Mouse (Mus musculus): ENCODE measurements at regions not wholly inside any gene's neighbourhood (a gene's known extent, or its start where the extent isn't known, plus 50 kb on each side); places are given as distances from the start of the nearest gene placed in this dataset.

GRCm38 (mm10) chr12:12766510-12767304 is 175.0 kb downstream of the Mycn start:
- no peak for DNase-seq (ENCODE audit: low spot score in 2 of 2)

DNA sequence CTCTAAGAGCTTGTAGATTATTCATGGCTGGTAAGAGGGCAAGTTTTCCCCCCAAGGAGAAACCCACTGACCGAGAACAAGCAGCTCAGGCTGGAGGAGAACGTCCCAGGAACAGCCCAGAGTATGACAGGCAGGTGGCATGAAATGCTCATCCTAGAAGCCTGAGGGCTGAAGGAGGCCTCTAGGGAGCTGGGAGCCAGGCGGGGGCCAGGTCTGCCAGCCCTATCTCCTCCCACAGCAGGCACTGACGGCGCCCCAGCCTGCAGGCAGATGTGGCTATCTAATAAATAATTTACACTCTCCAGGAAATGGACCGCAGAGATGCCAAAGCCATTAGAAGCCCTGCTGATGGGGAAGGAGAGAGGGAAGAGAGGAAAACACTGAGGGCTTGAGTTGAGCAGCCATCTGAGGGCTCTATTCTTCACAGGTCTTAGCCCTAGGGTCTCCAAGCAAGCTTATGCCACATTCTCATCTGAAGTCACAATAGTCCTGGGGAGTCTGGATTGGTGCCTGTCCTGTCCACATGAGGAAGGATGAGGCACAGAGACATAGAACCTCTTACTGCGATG is 176.1 kb downstream of the Mycn start:
- DNase-seq (ENCODE audit: low spot score in 2 of 2): no peak

DNA sequence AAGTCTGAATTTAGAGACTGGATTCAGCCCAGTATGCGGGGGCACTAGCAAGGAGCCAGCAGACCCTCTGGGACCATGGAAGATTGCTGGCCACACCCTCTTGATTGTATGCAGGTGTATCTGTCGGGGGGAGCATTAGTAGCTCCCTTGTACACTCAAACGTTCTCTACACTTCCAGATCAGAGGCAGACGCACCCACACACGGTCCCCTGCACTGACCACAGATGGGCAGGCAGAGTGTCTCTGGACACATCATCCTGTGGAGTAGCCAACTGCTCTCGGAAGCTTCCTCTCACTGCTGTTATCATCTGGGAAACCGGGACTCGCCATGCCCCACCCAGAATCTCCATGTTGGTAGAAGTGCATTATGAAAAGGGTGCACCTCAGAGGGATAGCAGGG is 176.7 kb downstream of the Mycn start:
- DNase-seq (ENCODE audit: low spot score in 2 of 2): no peak

GRCm38 (mm10) chr12:12764586-12764985 is 177.1 kb downstream of the Mycn start:
- no peak for DNase-seq (ENCODE audit: low spot score in 2 of 2)

DNA sequence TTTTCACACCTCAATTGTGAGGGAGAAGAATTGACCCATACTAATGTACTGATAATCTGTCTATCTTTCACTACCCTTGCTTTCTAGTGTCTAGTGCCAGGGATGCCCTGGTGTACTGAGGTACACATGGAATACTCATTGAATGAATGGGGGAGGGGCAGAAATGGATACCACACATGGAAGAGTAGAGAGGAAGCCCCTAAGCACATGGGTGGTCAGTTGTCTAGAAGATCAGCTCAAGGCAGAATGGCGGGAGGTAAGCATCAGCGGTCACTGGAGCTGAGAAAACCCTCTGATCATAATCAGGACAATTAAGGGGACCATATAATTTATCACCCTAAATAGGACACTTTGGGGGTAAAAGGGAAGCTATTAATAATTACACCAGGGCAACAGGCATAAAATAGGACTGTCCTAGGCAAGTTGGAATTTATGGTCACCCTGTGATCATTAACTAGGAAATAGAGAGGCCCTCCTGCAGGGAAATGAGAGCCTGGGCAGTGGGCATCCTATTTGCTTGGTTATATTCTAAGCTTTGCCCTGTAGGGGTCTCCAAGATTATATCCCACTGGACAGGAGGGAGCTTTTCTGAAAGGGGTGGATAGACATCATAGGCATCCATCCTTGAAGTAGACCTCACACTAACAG is 185.3 kb downstream of the Mycn start:
- no peak for DNase-seq (ENCODE audit: low spot score in 2 of 2)

DNA sequence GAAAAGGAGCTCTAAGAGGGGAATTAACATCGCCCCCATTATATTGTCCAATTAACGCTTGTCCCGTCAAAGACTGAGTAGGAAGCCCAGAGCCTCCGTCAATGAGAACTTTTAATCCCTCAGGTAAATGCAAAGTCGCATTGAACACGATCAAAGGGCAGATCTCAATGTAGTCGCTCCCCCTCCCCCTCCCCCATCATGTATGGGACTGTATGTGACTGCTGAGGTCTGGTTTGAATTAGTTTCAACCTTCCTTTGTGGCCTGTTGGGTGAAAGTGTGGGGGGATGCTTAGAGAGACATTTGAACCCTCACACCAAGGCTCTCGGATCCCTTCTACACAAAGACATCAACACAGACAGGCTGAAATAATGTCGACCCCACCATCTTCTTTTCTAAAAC is 187.9 kb downstream of the Mycn start:
- DNase-seq (ENCODE audit: low spot score in 2 of 2): no peak

DNA sequence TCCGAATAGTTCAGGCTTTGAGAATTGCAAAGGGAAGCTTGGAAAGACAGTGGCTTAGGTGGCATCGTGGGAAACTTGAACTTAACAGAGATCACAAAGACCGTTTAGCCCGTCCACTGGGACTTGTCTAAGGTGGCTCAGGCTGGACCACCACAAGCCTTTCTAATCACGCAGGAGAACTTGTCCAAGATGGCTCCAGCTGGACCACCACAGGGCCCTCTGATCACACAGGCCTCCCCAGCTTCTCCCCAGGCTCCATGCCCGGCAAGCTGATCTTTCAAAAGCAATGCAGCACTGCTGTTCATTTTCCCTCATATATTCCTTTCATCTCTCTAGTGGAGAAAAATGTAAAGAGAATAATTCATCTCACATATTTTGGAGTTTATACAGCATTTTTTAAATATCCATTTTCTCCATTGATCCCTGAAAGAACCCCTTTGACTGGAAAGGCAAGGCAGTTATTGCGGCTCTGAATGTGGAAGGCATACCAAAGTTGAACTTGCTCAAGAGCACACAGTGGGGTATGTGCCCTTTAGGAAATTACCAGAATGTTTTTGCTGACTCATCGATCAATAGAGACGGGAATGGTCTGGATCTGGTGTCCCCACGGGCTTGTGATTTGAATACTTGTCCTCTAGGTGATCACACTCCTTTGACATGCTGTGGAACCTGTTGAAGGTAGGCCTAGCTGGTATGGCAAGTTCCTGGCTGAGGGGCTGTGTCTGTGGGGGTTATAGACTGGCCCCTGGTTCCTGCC is 189.9 kb downstream of the Mycn start:
- DNase-seq (ENCODE audit: low spot score in 2 of 2): no peak

GRCm38 (mm10) chr12:12749690-12750089 is 192.0 kb downstream of the Mycn start:
- DNase-seq (ENCODE audit: low spot score in 2 of 2): no peak

DNA sequence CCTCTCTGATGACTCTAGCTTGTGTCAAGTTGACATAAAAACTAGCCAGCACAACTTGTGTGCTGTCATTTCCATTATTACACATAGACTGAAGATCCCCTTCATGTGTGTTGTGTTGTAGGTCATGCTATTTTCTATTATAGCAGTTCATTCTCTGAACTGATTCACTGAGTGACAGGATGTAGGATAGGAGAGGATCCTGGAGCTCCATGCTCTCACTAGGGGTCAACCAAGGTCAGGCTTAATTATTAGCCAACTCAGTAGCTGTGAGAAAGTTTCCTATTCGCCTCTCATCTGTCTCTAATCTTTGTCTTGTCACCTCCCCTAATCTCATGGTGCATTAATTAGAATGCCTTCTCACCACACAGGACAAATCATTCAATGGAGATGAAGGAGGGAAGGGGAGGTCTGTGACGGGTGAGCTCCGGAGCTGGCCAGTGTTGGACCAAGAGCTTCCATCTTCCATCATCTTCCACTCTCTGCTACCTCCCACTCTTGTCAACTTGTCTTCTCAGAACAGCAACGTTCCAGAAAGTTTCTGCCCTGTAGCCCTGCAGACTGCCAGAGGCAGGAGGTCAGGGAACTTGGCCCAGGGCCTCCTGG is 194.8 kb downstream of the Mycn start:
- DNase-seq (ENCODE audit: low spot score in 2 of 2): no peak

DNA sequence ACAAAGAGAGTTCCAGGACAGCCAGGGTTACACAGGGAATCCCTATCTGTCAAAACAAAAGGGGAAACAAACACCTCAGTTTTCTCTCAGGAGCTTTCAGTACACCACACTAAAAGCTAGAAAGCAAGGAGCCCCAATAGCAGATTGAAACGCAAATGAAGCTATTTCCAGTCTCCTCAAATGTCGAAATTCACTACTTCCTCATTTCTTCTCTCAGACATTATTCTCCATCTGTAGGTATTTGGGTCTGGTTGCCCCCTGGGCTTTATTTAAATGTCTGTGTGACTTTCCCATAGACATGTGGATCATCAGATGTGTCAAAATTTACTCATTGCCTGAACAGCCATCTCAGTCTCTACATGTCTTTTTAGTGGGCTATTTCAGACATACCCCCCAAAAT is 197.2 kb downstream of the Mycn start:
- no peak for DNase-seq (ENCODE audit: low spot score in 2 of 2)

- no peak for DNase-seq (ENCODE audit: low spot score in 2 of 2)
These were observed 202.9 kb downstream of the Mycn start for GRCm38 (mm10) chr12:12738631-12739331.

DNA sequence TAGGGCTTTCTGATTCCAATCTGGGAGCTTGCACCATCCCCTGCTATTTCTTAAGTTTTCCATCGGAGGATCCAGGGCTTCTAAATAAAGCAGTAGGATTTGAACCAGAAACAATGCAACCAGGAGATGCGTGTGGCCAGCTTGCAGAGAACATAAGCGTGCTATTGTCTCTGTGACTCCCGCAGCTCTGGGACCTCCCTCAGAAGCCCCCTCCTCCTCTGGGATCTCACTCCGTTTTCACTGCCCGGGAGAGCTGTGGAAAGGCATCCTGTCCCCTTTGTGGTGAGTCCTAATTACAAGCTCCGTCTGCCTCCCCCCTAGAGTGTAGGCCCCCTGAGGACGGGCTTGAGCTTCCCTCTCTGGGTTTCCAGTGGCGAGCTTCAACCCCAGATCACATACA is 215.9 kb downstream of the Mycn start:
- DNase-seq (ENCODE audit: low spot score in 2 of 2): no peak

DNA sequence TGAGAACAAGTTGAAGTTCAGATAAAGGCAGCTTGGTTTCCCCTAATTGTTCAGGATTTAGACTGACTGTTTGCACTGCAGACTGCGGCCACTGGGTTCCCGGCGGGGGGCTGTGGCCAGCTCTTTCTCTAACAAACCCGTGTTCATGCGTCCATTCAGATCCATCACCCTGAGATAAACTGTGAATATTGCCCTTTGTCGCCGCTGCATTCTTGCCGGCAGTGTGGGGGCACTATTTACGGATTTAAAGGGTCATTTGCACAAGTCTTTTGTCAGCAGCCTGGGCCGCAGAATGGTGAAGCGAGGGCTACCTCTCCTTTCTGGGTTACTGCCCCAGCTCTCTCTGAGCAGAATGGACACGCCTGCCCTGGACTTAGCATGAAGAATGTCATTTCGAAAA is 216.6 kb downstream of the Mycn start:
- DNase-seq (ENCODE audit: low spot score in 2 of 2): no peak

DNA sequence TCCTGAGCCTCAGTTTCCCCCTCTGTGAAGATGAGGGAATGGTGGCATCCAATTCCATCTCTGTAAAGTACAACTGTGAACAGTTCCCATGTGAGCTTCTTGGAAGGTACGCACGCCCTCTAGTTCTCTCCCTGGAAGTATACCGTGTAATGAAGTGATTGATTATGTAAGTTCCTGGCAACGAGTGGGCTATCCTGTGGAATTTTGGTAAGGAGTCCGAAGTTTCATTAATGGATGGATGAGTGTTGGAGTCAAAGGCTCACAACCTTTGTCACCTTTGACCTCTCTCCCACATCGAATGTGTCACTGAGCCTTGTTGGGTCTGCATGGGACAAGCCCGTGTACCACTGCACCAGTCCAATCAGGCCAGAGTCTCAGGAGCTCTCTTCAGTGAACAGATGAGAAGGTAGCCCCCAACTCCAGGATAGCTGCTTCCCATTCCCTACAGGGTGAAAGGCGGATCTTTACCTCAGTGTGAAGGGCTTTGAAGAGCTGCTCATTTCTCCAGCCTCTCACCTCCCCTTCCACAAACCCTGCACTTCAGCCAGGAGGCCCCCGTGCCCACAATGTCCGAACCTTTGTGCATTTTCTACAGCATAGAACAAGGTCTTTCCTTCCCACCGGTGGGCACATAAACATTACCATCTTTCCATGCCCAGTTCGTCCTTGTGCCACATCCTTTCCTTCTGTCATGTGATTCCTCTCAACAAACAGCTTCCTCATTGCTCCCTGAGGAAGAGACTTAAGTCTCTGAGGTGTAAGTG is 217.8 kb downstream of the Mycn start:
- DNase-seq (ENCODE audit: low spot score in 2 of 2): no peak

DNA sequence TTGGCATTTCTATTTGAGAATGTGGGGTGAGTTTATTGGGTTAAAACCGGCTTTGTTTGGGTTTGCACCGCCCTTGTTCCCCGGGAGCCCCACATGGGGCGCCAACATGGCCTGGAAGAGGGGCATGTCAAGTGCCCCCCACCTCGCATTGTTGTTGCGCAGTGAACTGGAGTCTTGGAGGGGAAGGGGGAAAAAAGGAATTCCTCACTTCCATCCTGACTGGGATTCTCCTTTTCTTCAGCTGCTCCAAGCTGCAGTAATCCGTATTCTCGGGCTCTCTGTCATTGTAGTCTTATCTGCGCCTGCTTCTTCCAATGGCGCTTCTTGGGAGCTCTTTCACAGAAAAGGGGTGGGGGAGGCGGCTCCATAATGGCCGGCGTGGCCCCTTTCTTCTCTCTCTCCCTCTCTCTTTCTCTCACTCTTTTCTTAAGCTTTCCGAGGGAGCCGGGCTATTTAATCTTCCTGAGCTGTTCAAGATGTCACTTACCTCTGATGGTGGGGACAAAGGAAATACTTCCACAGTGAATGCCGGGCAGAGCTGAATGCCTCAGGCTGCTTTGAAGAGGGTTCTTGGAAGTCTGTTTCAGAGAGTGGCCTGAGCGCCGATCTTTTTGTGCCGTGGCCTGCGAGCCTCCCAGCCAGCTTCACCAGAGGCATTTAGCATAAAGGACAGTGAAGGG is 218.6 kb downstream of the Mycn start:
- no peak for DNase-seq (ENCODE audit: low spot score in 2 of 2)

GRCm38 (mm10) chr12:12716691-12717090 is 225.0 kb downstream of the Mycn start:
- no peak for DNase-seq (ENCODE audit: low spot score in 2 of 2)

DNA sequence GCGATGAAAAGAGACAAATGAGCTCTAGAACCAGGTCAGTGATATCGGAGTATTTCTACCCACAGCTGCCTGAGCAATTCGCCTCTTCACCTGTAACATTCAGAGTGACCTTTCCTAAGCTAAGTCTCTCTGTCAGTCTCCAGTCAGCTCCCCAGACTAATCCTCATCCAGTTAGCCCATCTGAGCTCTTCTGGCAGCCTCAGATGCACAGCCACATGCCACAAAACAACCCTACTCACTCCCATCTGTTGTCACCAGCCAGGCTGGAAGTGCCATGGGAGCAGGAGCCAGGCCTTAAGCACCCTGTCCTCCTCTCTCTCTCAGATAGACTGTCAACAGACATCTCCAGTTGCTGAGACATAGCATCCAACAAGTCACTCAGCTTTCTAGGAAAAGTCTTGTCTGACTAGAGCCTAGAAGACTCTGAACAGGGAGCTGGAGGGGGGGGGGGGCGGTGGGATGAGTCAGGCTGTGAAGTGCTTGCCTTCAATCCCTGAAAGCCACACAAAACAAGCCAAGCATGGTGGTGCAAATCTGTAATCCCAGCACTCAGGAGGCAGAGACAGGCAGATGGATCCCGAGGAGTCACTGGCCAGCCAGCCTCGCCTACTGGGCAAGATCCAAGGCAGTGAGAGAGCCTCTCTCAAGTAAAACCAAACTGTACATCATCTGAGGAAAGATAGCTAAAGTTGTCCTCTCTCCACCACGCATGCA is 225.6 kb downstream of the Mycn start:
- DNase-seq (ENCODE audit: low spot score in 2 of 2): no peak

GRCm38 (mm10) chr12:12715528-12715927 is 226.2 kb downstream of the Mycn start:
- DNase-seq (ENCODE audit: low spot score in 2 of 2): no peak

GRCm38 (mm10) chr12:12710184-12710609 is 231.5 kb downstream of the Mycn start:
- no peak for DNase-seq (ENCODE audit: low spot score in 2 of 2)
